Mouse (Mus musculus) ES-E14 (cell line): Measurements from ENCODE around the gene Cd5.

ENCODE experiments used
- CHD2 ChIP-seq: IDR thresholded peaks from 2 replicates; pipeline ENCODE4 v1.6.1; 2014; ENCODE audit warnings: mild to moderate bottlenecking, low read depth, low read length, inconsistent platforms
- ZC3H11A ChIP-seq: IDR thresholded peaks from 2 replicates; pipeline ENCODE4 v1.6.1; 2012; ENCODE audit warnings: low read depth, mild to moderate bottlenecking, inconsistent platforms, low read length, borderline replicate concordance

GRCm38 (mm10) chr19:10786753-10787152 is 48.0 kb upstream of the Cd5 start:
- no peak for TF ChIP-seq CHD2
- TF ChIP-seq ZC3H11A = no peak
